Mouse (Mus musculus) T-helper 1 cell (primary cell): ENCODE measurements around the gene Bbs10.

Experiments used
- in situ Hi-C: fragments of 300-600 bp; cut with MboI, MseI; formaldehyde crosslinking; loops from one replicate; pipeline ENCODE4 v1.15.1; 2025; ENCODE audit warnings: high pct_unique_total_duplicates

Gene Bbs10

DNA sequence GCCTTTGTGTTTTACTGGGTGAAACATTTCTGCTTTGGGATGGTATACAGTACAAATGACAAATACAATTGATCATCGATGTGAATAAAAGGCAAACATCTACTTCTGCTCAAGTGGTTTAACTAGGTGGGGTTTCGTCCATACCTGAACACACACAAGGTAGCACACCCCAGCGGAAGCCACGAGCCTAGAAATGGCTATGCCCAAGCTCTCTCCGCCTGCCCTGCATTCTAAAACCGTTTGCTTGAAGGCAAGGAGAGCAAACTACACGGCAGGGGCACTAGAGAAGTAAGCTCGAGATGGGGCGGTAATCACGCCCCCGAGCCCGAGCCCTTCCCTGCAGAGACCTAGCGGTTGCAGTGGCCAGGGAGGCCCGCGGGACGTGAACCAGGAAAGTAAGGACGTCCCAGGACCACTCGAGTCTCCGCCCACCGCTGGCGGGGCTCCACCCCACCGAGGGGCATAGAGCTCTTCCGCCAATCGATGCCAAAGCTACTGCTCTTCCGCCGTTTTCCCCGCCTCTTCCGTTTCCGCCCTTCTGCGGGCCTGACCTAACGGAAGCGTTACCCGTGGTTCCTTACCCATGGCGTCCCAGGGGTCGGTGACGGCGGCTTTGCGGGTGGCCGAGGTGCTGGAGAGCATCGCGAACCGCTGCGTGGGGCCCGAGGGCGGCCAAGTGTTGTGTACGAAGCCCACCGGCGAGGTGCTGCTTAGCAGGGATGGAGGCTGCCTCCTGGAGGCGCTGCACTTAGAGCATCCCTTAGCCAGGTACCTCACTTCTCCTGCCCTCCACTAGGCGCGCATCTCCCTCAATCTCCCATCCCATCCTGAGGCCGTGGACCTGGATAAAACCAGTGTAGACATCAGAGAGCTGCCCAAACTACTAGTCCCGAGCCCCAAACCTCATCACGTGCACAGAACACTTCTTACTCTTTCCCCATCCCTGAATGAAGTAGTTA is at the start of gene Bbs10:
Bbs10 (plus strand) TSS at position 540 of the 959 bp plus-strand sequence.
- in situ Hi-C loops: no loop called here

DNA sequence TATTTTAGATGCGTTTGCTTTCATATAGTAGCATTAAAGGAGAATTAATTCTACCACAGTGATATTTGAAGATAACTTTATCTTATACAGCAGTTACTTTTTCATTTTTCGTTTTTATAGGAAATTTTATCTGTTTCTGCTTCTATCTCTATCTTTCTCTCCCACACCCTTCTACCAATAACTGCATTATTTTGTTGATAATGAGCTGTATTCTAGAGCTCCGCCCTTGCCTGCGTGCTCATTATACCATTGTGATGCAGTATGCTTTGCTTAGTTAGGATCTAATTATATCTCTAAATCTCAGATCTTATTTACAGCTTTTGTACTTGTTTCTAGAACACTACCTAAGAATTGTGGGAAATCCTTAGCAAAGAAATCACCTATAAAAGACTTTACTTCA is 48.3 kb upstream of the Bbs10 start:
- in situ Hi-C loops: no loop called here

DNA sequence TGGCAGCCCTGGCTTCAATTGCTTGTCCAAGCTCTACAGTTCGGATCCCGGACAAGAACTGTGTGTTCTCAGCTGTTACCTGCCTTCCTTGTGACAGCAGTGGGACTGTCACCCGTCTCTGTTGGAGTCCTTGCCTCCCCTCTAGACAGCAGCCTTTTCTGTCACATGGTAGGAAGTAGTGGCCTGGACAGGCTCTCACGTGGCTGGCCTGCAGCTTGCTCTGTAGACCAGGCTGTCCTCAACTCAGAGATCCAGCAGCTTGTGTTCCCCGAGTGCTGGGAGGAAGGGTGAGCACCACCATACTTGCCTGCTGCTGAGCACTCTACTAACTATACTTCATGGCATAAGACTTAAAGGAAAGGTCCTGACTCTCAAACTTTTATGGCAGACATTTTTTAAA is 46.8 kb upstream of the Bbs10 start:
- in situ Hi-C loops: no loop called here

DNA sequence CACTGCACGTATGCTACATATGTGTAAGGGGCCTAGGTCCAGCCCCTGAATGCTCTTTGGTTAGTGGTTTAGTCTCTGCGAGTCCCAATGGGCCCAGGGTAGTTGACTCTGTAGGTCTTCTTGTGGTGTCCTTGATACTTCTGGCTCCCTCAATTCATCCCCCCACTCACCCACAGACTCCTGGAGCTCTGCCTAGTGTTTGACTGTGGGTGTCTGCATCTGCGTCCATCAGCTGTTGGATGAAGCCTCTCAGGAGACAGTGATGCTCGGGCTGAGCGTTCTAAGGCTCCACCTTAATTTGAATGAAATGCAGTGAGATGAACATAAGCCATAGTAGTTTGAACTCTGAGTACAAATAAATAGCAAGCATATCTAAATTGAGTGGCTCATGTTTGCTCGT is 43.3 kb upstream of the Bbs10 start:
- in situ Hi-C loops: no loop called here

DNA sequence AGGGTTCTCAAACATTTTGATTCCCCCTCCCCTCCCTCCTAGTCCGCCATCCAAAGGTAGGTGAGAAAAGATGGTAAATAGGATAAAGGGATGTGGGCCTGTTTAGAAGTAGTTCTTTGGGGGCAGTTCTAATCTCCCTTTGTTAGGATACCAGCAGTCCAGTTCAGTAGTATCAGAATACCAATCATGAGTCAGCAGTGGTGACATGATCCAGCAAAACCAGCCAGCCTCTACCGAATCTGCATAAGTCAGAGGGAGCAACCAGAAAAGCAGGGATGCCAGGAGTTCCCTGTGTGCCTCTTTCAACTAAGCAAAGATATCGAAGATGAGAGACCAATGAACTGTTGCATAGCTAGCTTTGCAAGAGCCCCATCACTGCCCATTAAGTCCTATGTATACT is 42.3 kb upstream of the Bbs10 start:
- in situ Hi-C loops: no loop called here

DNA sequence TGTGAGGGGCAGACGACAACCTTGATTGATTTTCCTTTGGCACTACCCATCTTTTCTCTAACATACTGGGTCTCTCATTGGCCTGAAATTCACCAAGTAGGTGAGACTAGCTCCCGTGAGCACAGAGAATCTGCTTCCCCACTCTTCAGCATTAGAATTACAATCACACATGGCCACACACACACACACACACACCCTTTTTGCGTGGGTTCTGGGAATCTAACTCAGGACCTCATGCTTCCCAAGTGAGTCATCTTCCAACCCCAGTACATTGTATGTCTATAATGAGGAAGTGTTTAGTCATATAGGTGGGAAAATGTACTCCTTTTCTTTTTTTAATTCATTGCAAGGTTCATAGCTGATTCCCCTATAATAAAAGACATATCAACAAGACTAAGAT is 41.1 kb upstream of the Bbs10 start:
- in situ Hi-C loops: no loop called here

DNA sequence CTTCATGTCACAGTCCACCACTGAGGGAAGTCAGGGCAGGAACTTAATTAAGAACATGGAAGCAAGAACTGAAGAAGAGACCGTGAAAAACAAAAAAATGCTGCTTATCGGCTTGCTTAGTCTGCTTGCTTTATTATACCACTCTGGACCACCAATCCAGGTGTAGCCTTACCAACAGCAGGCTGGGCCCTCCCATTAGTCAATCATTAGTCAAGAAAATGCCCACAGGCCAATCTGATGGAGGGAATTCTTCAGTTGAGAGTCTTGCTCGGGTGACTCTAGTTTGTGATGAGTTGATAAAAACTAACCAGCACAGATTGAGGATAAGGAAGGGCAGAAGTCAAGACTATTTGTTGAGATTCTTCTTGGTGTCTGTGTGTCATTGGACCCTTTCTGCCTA is 40.2 kb upstream of the Bbs10 start:
- in situ Hi-C loops: no loop called here

DNA sequence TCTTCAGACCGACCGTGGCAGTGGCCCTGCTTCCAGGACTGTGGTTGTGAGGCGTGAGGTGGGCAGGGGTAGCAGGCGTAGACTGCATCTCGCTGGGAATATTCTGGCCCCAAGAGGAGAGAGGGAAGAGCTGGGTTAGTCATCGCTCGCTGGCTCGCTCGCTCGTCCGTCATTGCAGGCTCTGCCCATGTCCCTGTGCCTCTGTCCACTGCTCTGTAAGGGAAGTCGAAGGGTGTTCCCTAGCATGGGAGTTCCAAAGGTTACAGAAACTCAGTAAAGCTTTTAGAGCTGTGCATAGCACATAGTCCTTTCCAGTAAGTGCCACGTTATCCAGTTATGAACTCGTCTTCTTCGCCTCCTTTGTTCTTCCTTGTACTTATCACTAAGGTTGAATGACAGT is 26.8 kb upstream of the Bbs10 start:
- in situ Hi-C loops: no loop called here

DNA sequence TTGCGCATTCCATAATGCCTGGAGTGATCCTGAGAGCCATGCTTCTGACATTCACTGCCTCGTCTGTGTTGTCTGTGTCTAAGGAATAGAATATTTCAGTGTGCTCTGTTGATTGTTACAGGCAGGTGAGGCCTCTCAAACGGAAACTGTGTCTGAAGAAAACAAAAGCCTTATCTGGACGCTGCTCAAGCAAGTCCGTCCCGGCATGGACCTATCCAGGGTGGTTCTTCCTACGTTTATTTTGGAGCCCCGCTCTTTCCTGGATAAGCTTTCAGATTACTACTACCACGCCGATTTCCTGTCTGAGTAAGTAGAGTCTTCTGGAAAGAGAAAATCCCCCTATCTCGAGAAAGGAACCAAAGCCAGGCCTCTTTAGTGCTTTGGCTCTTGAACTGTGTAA is 25.6 kb upstream of the Bbs10 start:
- in situ Hi-C loops: no loop called here

DNA sequence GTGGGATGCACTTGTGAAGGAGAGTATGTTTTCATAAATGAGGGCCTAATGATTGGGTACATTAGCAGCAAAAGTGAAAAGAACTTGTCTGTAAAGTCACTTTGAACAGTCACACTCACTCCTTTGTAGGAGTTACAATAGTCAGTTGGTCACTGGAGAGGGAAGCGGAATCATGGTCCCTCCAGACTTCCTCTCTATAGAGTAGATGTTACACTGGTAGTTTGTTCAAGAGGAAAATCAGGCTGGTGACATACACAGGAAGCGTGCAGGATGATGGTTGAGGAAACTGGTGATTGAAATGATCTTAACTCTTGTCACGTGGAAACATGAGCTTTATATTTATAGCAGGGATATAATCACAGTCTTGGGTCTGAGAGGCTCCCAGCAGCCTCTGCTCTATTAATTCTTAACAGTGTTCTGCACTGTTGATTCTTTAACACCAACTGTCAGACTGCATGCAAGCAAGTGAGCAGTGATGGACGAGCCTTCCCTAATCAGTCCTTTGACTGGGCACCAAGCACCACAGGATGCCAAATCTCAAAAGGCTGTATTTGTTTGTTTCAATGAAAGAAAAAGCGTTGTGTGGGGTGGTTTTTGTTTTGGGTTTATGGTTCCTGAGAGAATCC is 24.9 kb upstream of the Bbs10 start:
- in situ Hi-C loops: no loop called here

DNA sequence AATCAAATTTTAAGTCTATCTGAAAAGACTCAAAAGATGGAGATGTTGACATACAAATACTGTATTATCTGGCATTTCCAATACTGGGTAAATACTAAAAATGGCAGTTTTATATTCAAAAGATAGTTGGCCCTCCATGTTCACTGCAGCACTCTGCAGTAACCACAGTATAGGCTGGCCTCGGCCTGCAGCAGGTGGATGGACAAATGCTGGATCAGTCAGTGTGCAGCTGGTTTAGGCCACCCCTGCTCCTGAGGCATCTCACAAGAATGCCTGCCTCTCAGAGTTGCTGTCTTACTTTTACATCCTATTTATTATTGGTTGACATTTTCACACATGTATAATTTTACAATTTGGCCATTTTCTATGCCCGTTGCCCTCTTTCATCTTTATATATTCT is 22.7 kb upstream of the Bbs10 start:
- in situ Hi-C loops: no loop called here

DNA sequence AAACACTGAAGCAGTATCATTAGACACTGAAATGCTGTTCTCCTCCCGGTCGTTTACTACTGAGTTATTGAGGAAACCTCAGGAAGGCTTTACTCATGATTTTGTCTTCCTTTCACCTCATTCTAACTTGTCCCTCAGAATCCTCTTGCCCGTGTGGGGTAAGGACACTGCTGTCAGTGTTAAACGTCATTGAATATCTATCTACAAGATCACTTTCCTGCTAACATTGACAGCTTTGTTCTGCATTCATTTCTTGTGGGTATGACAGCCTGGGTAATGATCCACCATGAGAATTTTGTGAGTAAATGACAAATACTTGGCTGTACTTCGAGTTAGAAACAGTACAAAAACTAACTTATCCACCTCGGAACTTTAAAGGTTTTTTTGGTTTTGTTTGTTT is 848 bp upstream of the Bbs10 start:
- in situ Hi-C loops: no loop called here

DNA sequence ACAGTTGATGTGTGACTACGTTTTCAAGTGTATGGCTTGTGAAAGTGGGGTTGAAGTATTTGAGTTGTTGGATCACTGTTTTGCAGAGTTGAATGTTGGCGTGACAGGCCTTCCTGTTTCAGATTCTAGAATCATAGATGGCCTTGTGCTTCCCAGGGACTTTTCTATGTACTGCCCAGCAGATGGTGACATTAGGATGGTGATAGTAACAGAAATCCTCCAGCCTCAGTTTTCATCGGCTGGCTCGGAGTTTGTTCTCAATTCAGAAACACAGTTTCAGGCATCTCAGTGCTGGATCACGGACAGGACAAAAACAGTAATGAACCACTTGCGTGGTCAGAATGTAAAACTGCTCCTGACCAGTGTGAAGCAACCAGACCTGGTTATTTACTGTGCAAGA is 1.1 kb downstream of the Bbs10 start:
- in situ Hi-C loops: no loop called here

DNA sequence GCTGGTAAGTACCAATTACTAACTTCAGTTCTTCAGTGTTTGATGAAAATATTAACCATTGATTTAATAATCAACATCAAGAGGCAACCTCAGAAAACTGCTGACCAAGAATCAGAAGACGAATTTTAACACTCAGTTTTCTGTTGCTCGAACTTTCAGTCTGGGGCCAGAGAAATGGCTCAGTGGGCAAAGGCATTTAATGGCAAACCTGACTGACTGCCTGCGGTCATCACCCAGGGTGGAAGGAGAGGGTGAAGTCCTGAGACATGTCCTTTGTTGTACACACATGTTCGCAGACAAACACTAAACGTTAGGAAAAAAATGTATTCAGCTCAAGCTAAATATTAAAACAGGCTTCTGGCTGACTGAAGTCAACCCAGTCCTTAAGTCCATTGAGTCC is 2.6 kb downstream of the Bbs10 start:
- in situ Hi-C loops: loop anchor here (5.0 kb wide), 1 partner anchor 171 kb away; the partner anchor contains the start of gene Nap1l1

DNA sequence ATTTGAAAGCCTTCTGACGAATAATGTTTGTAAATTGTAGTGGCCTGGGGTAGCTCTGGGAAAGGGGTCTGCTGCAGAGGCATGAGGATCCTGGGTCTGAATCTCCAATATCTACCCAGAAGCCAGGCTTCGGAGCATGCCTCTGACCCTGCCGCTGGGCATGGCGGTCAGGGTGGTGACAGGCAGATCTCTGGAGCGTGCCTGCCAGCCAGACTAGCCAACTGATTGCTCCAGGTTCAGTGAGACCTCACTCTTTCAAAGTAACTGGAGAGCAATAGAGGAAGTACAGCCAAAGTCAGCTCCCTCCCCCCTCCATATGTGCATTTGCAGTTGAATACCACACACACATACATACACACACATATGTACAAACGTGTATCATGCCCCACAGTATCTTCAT is 4.0 kb downstream of the Bbs10 start:
- in situ Hi-C loops: loop anchor here (5.0 kb wide), 1 partner anchor 170 kb away; the partner anchor contains the start of gene Nap1l1

DNA sequence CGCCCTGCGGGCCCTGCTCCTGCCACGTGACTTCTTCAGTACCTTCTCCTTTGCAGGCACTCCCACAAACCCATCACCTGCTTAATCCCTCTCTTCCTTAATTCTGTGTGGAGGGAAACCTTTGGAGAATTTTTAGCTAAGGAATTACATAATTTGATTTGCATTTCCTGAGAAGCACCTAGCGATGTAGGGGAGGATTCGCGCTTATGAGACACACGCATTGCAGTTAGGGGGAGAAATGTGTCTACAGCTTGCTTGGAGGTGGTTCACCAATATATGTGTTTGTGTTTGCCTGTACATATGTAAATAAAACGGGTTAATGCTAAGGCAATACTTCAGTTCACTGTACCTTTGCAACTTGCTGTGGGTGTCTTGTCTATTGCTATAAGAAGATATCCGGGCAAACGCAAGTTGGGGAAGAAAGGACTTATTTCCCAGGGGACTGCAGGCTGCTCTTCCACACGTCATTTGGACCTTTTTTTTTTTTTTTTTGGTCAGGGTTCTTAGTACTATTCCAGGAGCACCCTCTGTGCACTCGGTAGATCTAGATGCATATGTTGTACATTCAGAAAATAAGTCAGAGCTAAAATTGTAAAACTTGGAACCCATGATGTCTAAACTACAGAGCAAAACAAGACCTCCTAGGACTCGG is 10.5 kb downstream of the Bbs10 start:
- in situ Hi-C loops: no loop called here

DNA sequence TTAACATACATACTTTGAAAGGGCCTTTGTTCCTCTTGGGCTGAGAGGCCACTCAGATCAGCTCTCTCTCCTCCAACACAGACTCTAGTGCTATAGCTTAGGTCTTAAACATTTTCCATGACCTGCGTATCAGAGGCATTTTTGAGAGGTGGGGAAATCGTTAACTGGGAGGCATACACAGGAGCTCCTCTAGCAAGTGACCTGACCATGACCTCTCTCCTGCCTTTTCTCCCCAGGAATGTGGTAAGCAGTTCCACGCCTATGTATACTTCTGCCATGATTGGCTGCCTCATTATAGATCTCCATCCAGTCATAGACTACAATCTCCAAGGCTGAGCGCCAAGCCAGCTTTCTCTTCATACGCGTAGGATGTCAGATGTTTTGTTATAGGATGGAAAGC is 14.8 kb downstream of the Bbs10 start:
- in situ Hi-C loops: loop anchor here (10.0 kb wide), 1 partner anchor 1082 kb away; no protein-coding TSS in a partner anchor

DNA sequence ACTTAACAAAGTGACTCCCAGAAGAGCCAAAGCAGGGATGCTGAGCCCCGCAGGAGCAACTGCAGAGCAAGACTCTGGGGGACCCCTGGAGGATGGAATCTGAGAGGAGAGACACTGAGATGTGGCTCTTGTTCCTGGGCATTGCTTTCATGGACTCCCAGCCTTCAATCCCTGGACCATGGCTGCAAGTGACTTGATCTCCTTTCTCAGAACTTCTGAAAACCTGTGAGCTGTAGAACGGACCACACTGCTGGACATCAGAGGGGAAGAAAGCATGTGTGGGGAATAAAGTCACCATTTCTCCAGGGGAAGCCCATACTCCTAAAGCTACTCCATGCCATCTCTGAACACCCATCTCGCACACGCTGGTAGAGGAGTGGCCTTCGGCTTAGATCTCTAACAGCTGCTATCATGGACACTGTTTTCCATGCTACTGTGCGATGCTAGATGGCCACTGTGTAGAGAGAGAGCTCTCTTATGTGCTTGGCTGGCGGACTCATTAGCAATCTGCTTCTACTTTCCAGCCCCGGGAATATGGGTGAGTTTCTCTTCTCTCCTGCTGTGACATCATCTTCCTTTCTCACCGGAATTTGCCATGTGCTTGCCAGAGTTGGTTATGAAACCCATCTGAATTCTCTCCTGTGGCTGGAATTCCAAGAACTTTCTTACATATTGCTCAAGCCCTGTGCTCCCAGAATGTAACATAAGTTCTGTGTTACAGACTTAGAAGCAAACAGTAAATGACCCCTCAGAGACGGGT is 16.3 kb downstream of the Bbs10 start:
- in situ Hi-C loops: loop anchor here (10.0 kb wide), 1 partner anchor 1080 kb away; no protein-coding TSS in a partner anchor

DNA sequence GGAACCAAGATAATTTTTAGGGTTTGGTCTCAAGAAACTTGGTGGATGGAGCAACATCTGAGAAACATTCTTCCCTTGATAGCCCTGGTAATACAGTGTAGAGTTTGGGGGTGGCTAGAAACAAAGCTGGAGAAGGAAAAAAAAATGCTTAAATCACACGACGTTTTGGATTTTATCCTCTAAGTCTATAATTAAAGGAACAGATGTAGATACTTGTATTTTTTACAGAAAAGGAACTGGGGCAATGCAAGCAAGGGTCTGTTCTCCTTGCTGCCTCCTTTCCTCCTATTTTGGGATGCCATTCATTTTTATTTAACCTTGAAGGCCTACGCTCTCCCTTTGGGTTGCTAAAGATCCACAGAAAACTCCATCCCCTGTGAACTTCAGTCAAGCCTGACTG is 17.5 kb downstream of the Bbs10 start:
- in situ Hi-C loops: loop anchor here (10.0 kb wide), 1 partner anchor 1079 kb away; no protein-coding TSS in a partner anchor

DNA sequence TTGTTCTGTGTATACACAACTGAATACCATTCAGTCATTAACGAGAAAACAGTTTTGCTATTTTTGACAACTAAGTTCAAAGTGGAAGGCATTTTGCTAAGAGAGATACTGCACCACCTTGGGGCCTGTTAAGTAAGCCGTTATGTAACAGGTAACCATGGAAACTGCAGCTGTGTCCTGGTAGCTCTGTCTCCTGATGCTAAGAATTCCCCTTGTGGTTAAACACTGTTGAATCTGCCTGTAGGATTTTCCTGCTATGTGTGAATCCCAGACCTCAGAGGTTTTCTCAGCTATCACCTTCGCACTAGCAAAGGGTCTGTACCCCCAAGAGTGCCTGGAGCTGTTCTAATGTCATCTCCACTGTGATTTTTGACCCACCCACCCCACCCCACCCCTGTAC is 19.5 kb downstream of the Bbs10 start:
- in situ Hi-C loops: loop anchor here (10.0 kb wide), 1 partner anchor 1077 kb away; no protein-coding TSS in a partner anchor

DNA sequence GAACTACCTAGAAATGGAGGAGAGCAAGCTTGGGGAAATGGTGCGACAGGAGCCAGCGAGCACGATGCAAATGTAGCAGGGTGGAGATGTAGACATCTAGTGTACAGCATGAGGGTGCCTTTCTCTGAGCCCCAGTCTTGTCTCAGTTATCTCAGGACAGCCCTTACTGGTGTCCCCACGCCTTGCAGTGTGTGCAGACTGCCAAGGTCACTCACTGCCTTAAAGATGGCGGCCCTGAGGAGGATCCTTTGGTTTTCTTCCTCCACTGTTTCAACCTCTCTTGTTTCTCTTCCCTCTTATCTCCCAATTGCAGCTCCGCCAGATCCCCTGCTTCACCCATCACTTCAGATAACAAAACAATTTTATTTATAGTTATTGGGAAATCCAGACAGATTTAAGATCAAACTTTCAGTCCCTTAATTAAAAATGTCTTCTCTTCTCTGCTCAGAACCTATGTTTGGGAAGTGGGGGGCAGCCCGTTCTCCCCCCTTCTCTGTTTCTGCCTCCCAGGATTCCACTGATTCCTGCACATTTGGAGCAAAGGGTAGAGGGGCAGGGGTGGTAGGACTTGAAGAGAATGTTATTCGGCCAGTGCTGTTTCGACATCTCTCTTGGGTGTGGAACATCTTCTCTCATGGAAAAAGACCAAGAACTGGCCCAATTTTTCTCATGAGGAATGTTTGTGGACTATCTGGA is 20.5 kb downstream of the Bbs10 start:
- in situ Hi-C loops: loop anchor here (10.0 kb wide), 1 partner anchor 1076 kb away; no protein-coding TSS in a partner anchor
